Mouse (Mus musculus): ENCODE data around the gene Gsk3b.
"Not testable (repeated sequence)": the region's sequence is repeated elsewhere in the genome, so short reads cannot be mapped to it uniquely, and the experiment has no call there.

Gene Gsk3b

DNA sequence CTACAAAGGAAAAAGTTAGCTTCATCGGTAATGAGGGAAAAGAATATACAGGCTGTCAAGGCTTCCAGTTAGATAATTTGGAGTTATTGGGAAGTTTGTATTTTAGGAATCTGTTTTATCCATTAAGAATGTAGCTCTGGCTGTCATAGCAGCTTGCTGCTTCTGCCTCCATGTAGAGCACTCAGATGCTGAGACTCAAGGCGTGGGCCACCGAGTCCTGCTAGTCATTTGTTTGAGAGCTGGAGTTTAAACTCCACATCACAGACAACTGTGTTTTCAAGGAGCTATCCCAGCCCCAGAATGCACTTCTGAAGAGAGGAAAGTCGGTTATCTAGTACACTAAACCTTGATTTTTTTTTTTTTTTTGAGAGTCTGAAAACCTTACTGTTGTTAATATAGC, 101.2 kb downstream of the Gsk3b start:
- no peak for DNase-seq (ENCODE audit: low spot score in 2 of 2)

- no peak for DNase-seq (ENCODE audit: low spot score in 2 of 2)
Measured at GRCm38 (mm10) chr16:38190531-38190930, 101.7 kb downstream of the Gsk3b start.

GRCm38 (mm10) chr16:38191460-38191859, 102.7 kb downstream of the Gsk3b start:
- no peak for DNase-seq (ENCODE audit: low spot score in 2 of 2)

- no peak for DNase-seq (ENCODE audit: low spot score in 2 of 2)
Measured at GRCm38 (mm10) chr16:38192640-38193039, 103.8 kb downstream of the Gsk3b start.

DNA sequence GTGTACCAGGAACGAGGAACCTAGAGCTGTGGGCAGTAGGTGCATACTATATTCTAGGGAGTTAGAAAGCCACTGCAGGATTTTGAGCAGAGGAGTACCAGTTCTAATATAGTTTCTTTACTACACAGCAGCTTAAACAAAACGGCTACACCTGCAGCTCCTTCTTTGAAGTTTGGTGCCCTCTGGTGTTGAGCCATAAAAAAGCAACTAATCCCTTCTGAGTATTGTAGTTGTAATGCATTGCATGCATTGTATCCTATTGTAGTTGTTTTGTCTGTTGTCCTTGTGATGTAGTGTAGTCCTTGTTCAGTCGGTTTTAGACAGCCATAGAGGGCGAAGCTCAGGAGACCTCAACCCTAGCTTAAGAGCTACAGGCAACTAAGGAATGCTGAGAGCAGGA, 108.5 kb downstream of the Gsk3b start:
- DNase-seq (ENCODE audit: low spot score in 2 of 2) = peak; percentile 69 to 79

GRCm38 (mm10) chr16:38205272-38205671, 116.5 kb downstream of the Gsk3b start:
- DNase-seq (ENCODE audit: low spot score in 2 of 2) = no peak

GRCm38 (mm10) chr16:38222491-38222890, 133.7 kb downstream of the Gsk3b start:
- not testable (repeated sequence) for DNase-seq (ENCODE audit: low spot score in 2 of 2)

- no peak for DNase-seq (ENCODE audit: low spot score in 2 of 2)
Measured at GRCm38 (mm10) chr16:38236936-38237585, 148.3 kb downstream of the Gsk3b start.

DNA sequence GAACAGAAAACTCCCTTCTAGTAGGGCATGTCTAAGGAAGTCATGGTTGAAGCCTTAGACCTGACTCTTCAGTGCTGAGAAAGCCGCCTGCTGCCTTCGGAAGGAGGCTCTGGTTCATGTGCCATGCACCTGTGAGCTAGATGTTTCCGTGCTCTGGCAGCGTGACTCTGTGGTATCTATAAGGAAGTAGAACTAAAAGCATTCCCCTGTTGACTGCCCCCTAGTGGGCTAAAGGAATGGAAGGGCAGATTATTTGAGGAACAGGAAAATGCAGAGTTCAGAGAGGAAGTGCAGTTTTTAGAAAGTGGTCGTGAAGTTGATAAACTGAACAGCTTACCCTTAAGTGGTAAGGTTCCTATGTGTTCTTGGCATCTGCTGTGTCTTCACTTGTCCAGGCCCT, 150.9 kb downstream of the Gsk3b start:
- DNase-seq (ENCODE audit: low spot score in 2 of 2) = peak in 1 of 2 experiments; percentile 55

GRCm38 (mm10) chr16:38240167-38240566, 151.4 kb downstream of the Gsk3b start:
- DNase-seq (ENCODE audit: low spot score in 2 of 2) = peak in 1 of 2 experiments; percentile 23

DNA sequence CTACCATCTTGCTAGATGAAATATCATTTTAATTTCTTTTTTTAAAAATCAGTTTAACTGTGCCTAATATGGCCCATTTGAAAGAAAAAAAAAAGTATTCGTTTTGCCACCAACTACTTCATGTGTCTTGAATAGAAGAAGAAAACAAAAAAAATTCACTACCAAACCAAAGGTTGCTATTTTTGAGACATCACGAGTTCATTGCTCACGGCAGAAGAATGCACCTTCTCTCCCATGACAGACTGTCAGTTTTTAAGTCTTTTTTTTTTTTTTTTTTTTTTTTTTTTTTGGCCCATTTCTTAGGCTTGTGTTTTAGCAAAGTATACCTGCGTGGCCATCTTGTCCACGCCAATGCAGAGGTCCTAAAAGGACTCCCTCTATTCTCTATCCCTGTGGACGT, 155.3 kb downstream of the Gsk3b start:
- no peak for DNase-seq (ENCODE audit: low spot score in 2 of 2)

DNA sequence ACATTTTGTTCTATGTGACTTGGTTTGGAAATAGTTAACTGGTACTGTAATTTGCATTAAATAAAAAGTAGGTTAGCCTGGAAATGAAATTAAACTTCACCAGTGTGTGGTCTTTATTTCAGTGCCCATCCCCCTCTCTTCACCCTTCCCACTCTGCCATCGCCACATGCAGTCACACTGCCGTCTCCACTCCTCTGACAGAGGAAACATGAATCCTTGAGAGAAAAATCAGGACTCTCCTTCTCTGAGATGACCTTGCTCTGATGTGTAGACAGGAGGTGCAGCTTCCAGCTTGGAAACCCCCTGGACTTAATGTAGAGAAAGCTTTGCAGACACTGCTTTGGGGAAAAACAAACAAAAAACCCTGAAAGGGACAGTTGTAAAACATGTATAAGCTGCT, 156.6 kb downstream of the Gsk3b start:
- DNase-seq (ENCODE audit: low spot score in 2 of 2) = no peak

DNA sequence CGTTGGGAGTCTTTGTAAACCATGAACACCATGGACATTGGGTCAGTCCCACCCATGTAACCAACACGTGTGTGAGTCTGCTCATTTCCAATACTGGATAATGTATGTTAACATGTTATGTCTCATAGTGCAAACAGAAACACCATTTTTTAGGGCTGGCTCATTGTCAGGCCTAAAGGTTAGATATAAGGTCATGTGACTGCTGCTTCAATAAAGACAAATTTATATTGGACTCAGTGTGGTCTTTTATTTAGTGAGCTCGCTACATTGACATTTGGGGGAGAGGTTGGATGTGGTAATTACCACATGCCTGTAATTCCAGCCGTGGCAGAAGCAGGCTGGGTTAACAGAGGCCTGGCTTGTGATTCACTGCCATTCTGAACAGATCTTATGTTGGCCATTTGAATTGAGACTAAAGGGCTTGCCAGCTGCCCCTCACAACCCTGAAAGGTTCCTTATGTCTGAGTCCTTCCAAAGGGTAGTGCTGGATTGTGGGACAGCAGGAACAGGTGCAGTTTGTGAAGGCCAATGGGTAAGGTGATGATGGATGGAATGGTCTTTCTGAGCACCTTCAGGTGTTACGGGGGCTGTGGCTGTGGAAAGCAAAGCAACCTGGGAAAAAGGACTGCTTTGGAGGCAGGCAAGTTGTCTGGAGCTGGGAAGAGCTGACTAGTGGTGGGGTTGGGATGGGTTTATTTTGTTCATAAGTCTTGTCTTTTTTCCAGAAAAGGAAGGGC, 157.2 kb downstream of the Gsk3b start:
- DNase-seq (ENCODE audit: low spot score in 2 of 2) = no peak

DNA sequence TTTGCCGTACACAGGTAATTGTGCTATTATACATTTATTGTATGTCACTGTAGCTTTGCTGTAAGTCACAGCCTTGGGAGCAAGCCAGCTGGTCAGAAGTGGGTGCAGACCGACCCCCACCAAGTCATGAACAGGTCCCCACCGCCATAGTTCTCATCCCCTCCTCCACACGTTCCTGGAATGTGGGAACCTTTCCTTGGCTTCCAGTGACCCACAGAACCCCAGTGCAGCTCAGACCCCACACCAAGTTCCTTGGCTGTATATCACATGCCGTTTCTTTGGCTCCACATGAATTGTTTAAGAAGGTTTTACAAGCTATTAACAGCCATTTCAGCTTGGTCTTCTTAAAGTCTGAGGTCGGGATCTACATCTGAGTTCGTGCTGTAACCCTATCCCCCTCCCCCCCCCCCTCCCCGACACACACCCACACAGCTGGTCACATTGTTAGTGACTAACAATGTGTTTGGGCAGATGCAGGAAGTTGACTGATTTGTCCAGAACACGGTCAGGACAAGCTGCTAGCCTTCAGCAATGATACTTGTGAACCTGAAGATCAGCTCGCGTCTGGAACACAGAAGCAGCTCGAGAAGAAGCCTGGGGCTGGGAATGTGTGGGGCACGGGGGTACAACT, 159.6 kb downstream of the Gsk3b start:
- no peak for DNase-seq (ENCODE audit: low spot score in 2 of 2)

DNA sequence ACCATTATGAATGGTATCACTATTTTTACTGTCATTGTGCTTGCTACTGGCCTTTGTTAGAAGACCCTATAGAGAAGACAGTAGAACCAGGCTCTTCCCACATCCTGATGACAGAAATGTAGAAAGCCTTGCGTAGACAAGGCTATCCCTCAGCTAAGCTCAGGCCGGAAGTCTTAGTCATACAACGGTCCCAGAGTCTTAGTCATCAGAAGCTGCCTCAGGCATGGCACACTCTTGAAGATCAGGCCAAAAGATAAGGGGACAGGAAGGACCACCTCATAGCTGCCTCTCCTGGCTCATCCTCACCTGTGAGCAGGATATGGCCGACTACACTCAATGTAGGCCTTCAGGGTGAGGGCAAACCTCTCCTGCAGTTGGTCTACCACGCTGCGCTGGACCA, 161.7 kb downstream of the Gsk3b start:
- DNase-seq (ENCODE audit: low spot score in 2 of 2) = no peak

GRCm38 (mm10) chr16:38254001-38254400, 165.2 kb downstream of the Gsk3b start:
- DNase-seq (ENCODE audit: low spot score in 2 of 2) = no peak

- no peak for DNase-seq (ENCODE audit: low spot score in 2 of 2)
Measured at GRCm38 (mm10) chr16:38255107-38255506, 166.3 kb downstream of the Gsk3b start.

- DNase-seq (ENCODE audit: low spot score in 2 of 2) = no peak
Measured at GRCm38 (mm10) chr16:38255927-38256326, 167.1 kb downstream of the Gsk3b start.

DNA sequence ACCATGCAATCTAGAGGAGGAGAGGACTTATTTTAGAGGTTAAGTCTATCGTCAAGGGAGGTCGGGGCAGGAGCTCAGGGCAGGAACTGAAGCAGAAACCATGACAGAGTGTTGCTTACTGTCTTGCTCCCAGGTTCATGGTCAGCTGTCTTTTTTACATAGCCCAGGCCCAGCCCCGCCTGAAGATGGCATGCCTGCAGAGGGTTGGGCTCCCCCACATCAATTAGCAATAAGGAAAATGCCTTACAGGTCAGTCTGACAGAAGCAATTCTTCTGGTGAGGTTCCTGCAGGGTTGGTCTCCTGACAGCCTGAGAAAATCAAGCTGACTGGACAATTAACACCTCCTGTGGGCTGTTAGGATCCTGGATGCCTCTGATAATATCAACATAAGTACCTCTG, 182.8 kb downstream of the Gsk3b start:
- no peak for DNase-seq (ENCODE audit: low spot score in 2 of 2)

- no peak for DNase-seq (ENCODE audit: low spot score in 2 of 2)
Measured at GRCm38 (mm10) chr16:38272483-38272882, 183.7 kb downstream of the Gsk3b start.

GRCm38 (mm10) chr16:38274737-38275136, 185.9 kb downstream of the Gsk3b start:
- no peak for DNase-seq (ENCODE audit: low spot score in 2 of 2)

- no peak for DNase-seq (ENCODE audit: low spot score in 2 of 2)
Measured at GRCm38 (mm10) chr16:38279794-38280193, 191.0 kb downstream of the Gsk3b start.

- no peak for DNase-seq (ENCODE audit: low spot score in 2 of 2)
Measured at GRCm38 (mm10) chr16:38280951-38281350, 192.2 kb downstream of the Gsk3b start.

Measured in right cerebral cortex, postnatal 10 days (tissue).